Mouse (Mus musculus) splenic B cell, adult 2 months (primary cell): ENCODE measurements around the gene Polr2g.

Experiments used
- DNase-seq: peaks from one replicate; pipeline ENCODE4 v3.0.0-alpha.2; 2011; ENCODE audit warnings: low read depth, low spot score
- H3K27me3 ChIP-seq: 2 replicates; pipeline ENCODE4 v1.6.1; 2012; ENCODE audit warnings: mild to moderate bottlenecking, low read length, moderate library complexity, mixed read lengths; ENCODE audit not compliant: control insufficient read depth, poor library complexity, insufficient read depth, severe bottlenecking
- H3K36me3 ChIP-seq: 2 replicates; pipeline ENCODE4 v1.6.1; 2012; ENCODE audit warnings: mild to moderate bottlenecking, low read length, moderate library complexity, mixed read lengths; ENCODE audit not compliant: control insufficient read depth, poor library complexity, insufficient read depth, severe bottlenecking

Polr2g gene

GRCm38 (mm10) chr19:8790171-8790570, 8.2 kb downstream of the Polr2g start:
- no peak for DNase-seq

DNA sequence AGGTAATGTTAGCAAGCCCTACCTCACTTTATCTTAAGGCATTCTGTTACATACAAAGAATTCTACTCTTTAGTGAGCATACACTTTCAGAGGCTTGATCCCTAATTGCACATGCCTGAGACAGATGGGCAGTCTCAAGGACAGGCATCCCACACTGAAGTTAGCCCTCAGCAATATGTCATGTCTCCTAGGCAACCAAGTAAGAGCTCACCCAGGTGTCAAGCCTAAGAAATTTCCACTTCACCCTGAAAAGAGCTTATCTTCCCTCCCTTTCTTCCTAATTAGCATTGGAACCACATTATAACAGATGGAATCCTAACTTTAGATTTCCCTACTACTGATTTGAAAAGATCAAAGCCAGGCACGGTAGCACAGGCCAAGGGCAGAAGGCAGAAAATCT, 9.2 kb downstream of the Polr2g start:
- H3K36me3 ChIP-seq = peaks cover 17% of the 10 kb centered on the region
- DNase-seq = no peak
- no peaks in the 10 kb centered on the region for H3K27me3 ChIP-seq

More at GRCm38 (mm10) chr19:8790171-8790570, 8.2 kb downstream of the Polr2g start:
- Histone ChIP-seq H3K27me3 (no peaks in the 10 kb centered on the region), H3K36me3 (peaks cover 24% of the 10 kb centered on the region)

GRCm38 (mm10) chr19:8788521-8788920, 9.9 kb downstream of the Polr2g start:
- DNase-seq = no peak
- H3K27me3 ChIP-seq = no peaks in the 10 kb centered on the region
- peaks cover 12% of the 10 kb centered on the region for H3K36me3 ChIP-seq

GRCm38 (mm10) chr19:8786008-8786781, 12.2 kb downstream of the Polr2g start, which contains the start of gene Taf6l:
TSS of gene Taf6l (minus strand) at chr19:8786417.
- DNase-seq = peak; percentile 97
- H3K27me3 ChIP-seq = no peaks in the 10 kb centered on the region
- H3K36me3 ChIP-seq = no peaks in the 10 kb centered on the region

- Histone ChIP-seq H3K27me3 (no peaks in the 10 kb centered on the region), H3K36me3 (no peaks in the 10 kb centered on the region)
- DNase-seq = no peak
These were observed 23.4 kb downstream of the Polr2g start for GRCm38 (mm10) chr19:8774951-8775421.

DNA sequence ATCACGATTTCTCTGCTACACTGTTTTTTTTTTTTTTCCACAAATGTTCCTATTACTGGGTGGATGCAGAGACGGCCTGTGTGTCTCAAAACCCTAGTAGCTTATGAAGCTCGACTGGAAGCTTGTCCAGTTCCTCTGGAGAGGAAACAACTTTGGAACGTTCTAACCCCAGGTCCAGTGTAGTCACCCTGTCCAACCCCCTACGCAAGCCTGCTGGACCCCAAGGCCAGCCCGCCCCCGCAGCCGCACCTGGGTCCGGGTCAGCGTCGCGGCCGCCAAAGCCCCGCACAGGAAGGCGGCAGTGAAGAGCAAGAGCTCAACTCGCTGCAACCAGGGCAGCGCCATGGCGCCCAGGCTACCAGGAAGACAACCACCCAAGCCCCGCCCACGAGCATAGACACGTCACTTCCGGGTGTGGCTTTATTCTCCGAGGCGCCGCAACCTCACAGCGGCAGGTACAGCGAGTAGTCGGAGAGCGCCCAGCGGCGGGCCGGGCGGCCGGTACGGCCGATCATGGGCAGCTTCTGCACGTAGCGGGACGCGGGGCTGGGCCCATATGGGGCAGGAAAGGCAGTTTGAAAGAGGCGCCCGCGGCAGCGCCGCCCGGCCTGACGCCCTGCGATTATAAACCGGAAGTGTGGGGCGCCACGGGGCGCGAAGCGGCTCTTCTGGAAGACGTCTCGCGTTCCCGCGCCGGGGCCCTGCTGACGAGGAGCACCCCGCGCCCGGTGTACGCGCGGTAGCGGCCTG, 24.1 kb downstream of the Polr2g start, which contains the start of gene Tmem179b:
Tmem179b (minus strand) TSS at position 382 of the 750 bp plus-strand sequence.
- no peaks in the 10 kb centered on the region for H3K36me3 ChIP-seq
- H3K27me3 ChIP-seq = no peaks in the 10 kb centered on the region
- DNase-seq = peak; percentile 96

GRCm38 (mm10) chr19:8773409-8773808, 25.0 kb downstream of the Polr2g start:
- no peak for DNase-seq
- no peaks in the 10 kb centered on the region for H3K27me3 ChIP-seq
- H3K36me3 ChIP-seq = 0 out of 2 replicates have a peak, but pooled peaks cover 2% of the 10 kb centered on the region

DNA sequence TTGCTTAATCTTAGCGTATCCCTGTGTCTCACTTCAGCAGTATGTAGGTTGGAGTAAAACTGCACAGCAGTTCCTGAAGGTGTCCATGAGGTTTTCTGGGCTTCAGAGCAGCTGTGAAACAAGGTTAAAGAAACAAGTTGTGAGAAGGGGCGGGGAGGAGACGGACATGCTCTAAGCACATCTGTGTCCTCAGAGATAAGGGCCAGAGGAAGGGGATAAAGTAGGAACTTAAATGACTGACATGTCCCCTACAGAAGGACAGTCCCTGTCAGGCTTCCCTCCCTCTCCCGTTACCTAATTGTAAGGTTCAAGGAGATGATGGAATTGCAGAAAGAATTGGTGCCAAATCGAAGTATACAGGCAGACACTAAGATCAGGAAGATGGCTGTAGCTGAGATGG, 25.4 kb downstream of the Polr2g start:
- no peak for DNase-seq

GRCm38 (mm10) chr19:8770567-8771270, 27.7 kb downstream of the Polr2g start, which contains the start of gene Tmem223:
TSS of gene Tmem223 (plus strand) at chr19:8770996.
- no peaks in the 10 kb centered on the region for H3K27me3 ChIP-seq
- peak; percentile 84 for DNase-seq
- peaks cover 10% of the 10 kb centered on the region; the same call in 1 of the 2 replicates for H3K36me3 ChIP-seq

More for the DNA sequence above, 25.4 kb downstream of the Polr2g start:
- 0 out of 2 replicates have a peak, but pooled peaks cover 2% of the 10 kb centered on the region for H3K36me3 ChIP-seq
- H3K27me3 ChIP-seq = no peaks in the 10 kb centered on the region

DNA sequence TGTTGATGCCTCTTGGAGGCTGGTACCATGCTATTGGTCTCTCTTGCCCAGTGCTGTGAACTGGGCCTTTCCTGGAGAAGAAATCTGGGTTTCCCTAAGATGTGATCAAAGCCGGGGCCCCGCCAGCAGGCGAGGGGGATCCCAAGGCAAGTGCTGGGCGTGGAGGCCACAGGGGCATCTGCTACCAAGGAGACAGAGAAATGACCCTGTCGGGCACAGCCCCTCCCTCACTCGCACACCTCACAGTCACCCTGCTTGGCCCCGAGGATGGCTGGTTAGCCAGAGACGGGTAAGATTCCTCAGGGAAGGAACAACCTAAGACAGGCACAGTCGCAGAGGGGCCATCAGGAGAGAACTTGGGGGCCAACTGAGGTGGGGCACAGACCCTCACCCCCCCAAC, 32.8 kb downstream of the Polr2g start:
- Histone ChIP-seq H3K36me3 (peaks cover 26% of the 10 kb centered on the region), H3K27me3 (no peaks in the 10 kb centered on the region)

DNA sequence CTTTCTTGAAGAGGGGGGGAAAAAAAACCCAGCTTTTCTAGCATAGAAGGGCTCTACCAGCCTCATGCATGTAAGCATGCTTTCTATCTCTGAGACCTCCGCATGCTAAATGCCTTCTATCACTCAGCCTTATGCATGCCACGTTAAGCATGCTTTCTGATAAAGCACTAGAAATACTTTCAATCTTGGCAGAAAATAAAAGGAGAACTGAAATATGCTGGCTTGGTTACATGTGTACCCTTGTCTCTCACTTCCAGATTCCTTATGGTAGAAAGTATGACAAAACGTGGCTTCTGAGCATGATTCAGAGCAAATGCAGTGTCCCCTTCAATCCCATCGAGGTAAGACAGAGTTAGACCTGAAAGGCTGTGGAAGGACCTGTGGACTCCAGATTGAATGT, 35.1 kb downstream of the Polr2g start:
- DNase-seq = peak; percentile 17
- no peaks in the 10 kb centered on the region for H3K27me3 ChIP-seq
- H3K36me3 ChIP-seq = peaks cover 25% of the 10 kb centered on the region

More for the DNA sequence above, 32.8 kb downstream of the Polr2g start:
- no peak for DNase-seq

DNA sequence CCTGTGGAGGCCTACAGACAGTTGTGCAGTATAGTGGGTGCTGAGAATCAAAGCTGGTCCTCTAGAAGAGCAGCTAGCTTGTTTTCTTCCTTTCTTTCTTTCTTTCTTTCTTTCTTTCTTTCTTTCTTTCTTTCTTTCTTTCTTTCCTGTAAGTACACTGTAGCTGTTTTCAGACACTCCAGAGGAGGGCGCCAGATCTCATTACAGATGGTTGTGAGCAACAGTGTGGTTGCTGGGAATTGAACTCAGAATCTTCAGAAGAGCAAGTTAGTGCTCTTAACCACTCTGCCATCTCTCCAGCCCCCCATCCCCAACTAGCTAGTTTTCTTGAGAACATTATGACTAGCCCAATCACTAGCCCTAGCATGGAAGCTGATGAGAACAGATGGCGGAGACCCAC, 37.6 kb downstream of the Polr2g start:
- no peaks in the 10 kb centered on the region for H3K27me3 ChIP-seq
- DNase-seq = no peak
- peaks cover 16% of the 10 kb centered on the region for H3K36me3 ChIP-seq

DNA sequence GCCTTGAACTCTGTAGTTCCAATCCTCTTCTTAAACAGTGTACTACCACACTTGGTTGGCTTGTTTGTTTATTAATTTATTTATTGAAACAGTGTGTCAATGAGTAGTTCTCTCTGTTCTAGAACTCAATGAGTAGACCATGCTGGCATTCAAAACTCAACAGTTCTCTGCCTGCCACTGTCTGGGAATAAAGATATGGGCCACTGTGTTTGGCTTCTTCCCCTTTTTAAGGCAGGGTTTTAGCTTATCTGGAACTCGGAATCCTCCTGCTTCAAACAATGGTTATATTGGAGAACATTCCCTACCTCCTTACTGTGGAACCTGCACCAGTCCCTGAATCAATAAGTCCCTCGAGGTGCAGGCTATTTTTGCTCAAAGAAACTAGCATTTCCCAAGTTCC, 39.5 kb downstream of the Polr2g start:
- Histone ChIP-seq H3K27me3 (no peaks in the 10 kb centered on the region), H3K36me3 (peaks cover 1% of the 10 kb centered on the region)
- DNase-seq = no peak

DNA sequence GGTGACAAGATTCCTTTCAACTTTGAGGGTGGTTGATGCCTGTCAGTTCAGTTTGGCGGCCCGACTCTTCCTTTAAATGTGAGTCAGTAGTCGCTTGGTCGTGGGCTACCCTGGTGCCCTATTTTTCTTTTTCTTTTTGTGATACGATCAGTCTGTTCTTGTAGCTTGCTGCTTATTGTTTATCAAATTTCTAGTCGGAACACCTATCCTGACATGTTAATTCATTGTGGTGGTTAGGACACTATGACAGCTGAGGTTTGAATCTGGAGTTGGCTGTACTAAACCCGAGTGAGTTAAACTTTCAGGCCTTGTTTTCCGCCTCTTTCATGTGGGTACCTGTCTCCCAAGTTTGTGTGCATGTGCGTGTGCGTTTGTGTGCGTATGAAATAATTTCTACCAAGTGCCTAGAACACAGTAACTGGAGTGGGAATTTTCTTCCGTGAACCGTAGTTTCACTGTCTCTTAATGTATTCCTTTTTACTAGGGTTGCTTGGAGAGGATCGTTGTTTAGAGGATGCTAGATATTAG, 40.8 kb downstream of the Polr2g start:
- no peaks in the 10 kb centered on the region for H3K27me3 ChIP-seq
- H3K36me3 ChIP-seq = peaks cover 1% of the 10 kb centered on the region; the same call in 1 of the 2 replicates
- DNase-seq = no peak
